Mouse (Mus musculus): ENCODE results near the gene Flvcr1. TPM values are rescaled to one million over a fixed set of nuclear protein-coding genes. Genes with fewer than 3 reads are reported as not detected.

Flvcr1 gene
- polyA plus RNA-seq, 1 experiment from 2014 or later, result 7.8 TPM

DNA sequence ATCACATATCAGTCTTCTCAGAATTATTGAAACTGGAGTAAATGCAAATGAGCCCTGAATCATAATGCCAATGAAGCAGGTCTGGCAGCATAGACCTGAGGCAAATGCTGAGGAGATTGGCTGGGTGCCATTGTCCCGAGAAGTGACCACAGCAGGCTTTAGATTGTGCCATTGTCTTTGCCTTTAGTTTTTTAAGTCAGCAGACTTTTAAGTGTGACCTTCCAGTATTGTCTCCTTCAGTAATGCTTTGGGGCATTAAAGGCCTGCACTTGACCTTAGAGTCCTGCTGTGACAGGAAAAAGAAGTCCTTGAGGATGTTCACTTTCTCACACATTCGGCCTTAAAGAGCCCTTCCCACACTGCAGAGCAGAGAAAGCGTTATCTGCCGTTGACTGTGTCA is 44.3 kb upstream of the Flvcr1 start:
- Histone ChIP-seq H3K27ac (ENCODE audit: low read length) (no peak overlapping the region), H3K9ac (replicated peaks; ENCODE audit: low read depth) (no peak overlapping the region), H3K9me3 (ENCODE audit: low read length) (no peaks in the 10 kb centered on the region), H3K4me1 (ENCODE audit: insufficient read depth, low read depth, low read length) (no peaks in the 10 kb centered on the region), H3K4me3 (ENCODE audit: low read depth, low read length) (no peak overlapping the region), H3K4me2 (replicated peaks; ENCODE audit: low read depth, low read length) (no peak overlapping the region), H3K27me3 (replicated peaks; ENCODE audit: insufficient read depth, low read length) (no peaks in the 10 kb centered on the region), H3K36me3 (ENCODE audit: insufficient read depth, low read length) (no peaks in the 10 kb centered on the region)
- TF ChIP-seq EP300 (IDR thresholded peaks at IDR 0.05) (no peak), CTCF (IDR thresholded peaks at IDR 0.05) (no peak)
- no peak for DNase-seq (ENCODE audit: low spot score)
- WGBS, result 80% methylated on average over 4 of the region's 4 CpGs
- ATAC-seq, result no peak

DNA sequence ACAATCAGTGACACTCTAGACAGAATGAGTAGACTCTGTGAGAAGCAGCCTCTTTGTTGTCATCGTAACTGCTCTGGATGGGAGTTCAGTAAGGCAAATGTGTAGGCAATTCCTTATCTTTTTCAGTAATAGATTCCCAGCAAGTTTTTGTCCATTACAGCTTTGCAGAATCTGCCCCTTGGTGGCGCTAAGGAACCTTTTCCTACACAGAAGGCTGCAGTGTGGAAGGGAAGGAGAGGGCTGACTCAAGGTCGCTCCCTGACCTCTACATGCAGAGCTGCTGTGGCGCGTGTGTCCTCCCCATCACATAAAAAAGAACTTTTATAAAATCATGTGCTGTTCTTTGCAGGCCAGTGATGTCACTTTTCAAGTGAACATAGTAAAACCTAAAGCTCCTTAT is 42.4 kb upstream of the Flvcr1 start:
- ATAC-seq (no peak), DNase-seq (ENCODE audit: low spot score) (no peak)
- Histone ChIP-seq H3K9me3 (ENCODE audit: low read length) (no peaks in the 10 kb centered on the region), H3K9ac (replicated peaks; ENCODE audit: low read depth) (no peak overlapping the region), H3K36me3 (ENCODE audit: insufficient read depth, low read length) (no peaks in the 10 kb centered on the region), H3K4me3 (ENCODE audit: low read depth, low read length) (no peak overlapping the region), H3K4me2 (replicated peaks; ENCODE audit: low read depth, low read length) (no peak overlapping the region), H3K27me3 (replicated peaks; ENCODE audit: insufficient read depth, low read length) (no peaks in the 10 kb centered on the region), H3K4me1 (ENCODE audit: insufficient read depth, low read depth, low read length) (peaks cover 1% of the 10 kb centered on the region; the same call in 1 of the 2 replicates), H3K27ac (ENCODE audit: low read length) (no peak overlapping the region)
- 79% methylated on average over 5 of the region's 5 CpGs for WGBS
- no peak for TF ChIP-seq EP300 (IDR thresholded peaks at IDR 0.05)
- peak; percentile 50 for TF ChIP-seq CTCF (IDR thresholded peaks at IDR 0.05)

DNA sequence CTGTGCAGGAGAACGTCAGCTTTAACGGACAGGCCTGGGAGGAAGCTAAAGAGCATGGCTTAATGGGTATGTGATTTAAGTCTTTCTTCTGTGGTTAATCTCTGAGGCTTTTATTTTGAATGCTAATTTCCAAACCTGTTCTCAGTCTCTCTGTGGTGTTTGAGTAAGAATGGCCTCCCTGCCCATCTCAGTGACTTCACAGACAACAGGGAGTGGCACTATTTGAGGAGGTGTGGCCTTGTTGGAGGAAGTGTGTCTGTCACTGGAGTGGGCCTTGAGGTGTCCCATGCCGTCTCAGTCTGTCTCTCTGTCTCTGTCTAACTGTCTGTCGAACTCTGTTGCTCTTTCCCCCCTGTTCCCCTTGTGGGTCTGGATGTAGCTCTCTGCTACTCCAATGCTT is 39.2 kb upstream of the Flvcr1 start:
- ATAC-seq, result no peak
- TF ChIP-seq EP300 (IDR thresholded peaks at IDR 0.05), result no peak
- TF ChIP-seq CTCF (IDR thresholded peaks at IDR 0.05), result no peak
- H3K9ac ChIP-seq (replicated peaks; ENCODE audit: low read depth), result no peak overlapping the region
- no peaks in the 10 kb centered on the region for H3K36me3 ChIP-seq (ENCODE audit: insufficient read depth, low read length)
- no peak overlapping the region for H3K4me3 ChIP-seq (ENCODE audit: low read depth, low read length)
- 81% methylated on average over 4 of the region's 4 CpGs for WGBS
- H3K4me2 ChIP-seq (replicated peaks; ENCODE audit: low read depth, low read length), result no peak overlapping the region
- H3K27ac ChIP-seq (ENCODE audit: low read length), result no peak overlapping the region
- no peaks in the 10 kb centered on the region for H3K9me3 ChIP-seq (ENCODE audit: low read length)
- no peak for DNase-seq (ENCODE audit: low spot score)
- H3K27me3 ChIP-seq (replicated peaks; ENCODE audit: insufficient read depth, low read length), result no peaks in the 10 kb centered on the region
- H3K4me1 ChIP-seq (ENCODE audit: insufficient read depth, low read depth, low read length), result peaks cover 9% of the 10 kb centered on the region; the same call in 1 of the 2 replicates

DNA sequence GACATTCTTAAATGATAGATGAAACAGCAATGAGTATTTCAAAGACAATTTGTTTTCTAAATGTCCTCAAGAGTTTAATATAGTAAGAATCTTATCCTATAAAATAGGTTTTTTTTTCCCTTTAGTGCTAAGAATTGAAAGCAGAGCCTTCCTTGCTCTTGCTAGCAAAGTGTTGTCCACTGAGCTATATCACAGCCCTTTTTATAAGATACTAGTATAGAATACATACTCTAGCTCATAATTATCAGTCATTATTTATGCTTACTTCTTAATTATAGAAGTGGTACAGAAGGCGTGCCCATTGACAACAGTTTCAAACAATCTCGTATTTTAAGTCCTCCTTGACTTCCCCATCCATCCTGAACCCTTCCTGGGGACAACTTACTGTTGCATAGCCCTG is 38.6 kb upstream of the Flvcr1 start:
- no peaks in the 10 kb centered on the region for H3K9me3 ChIP-seq (ENCODE audit: low read length)
- no peak overlapping the region for H3K9ac ChIP-seq (replicated peaks; ENCODE audit: low read depth)
- no peak overlapping the region for H3K27ac ChIP-seq (ENCODE audit: low read length)
- H3K4me1 ChIP-seq (ENCODE audit: insufficient read depth, low read depth, low read length), result peaks cover 9% of the 10 kb centered on the region; the same call in 1 of the 2 replicates
- DNase-seq (ENCODE audit: low spot score) (no peak), ATAC-seq (no peak)
- no peaks in the 10 kb centered on the region for H3K36me3 ChIP-seq (ENCODE audit: insufficient read depth, low read length)
- TF ChIP-seq EP300 (IDR thresholded peaks at IDR 0.05) (no peak), CTCF (IDR thresholded peaks at IDR 0.05) (no peak)
- no peak overlapping the region for H3K4me2 ChIP-seq (replicated peaks; ENCODE audit: low read depth, low read length)
- 84% methylated on average over 2 of the region's 2 CpGs for WGBS
- H3K4me3 ChIP-seq (ENCODE audit: low read depth, low read length), result no peak overlapping the region
- H3K27me3 ChIP-seq (replicated peaks; ENCODE audit: insufficient read depth, low read length), result no peaks in the 10 kb centered on the region

DNA sequence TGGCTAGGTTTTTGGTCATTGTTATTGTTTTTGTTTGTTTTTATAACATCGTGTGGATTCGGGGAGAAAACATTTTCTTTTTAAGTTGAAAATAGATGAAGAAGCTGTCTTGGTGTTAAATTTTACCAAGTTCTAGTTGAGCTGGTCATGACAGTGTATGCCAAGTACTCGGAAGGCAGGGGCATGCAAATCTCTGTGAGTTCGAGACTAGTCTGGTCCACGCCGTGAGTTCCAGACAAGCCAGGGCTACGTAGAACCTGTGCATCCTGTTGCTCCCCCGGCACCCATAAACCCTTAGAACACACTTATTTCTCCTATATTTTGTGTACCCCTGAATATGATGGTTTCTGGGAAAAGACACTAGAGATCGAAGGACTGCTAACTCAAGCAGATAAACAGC is 37.7 kb upstream of the Flvcr1 start:
- no peak for ATAC-seq

DNA sequence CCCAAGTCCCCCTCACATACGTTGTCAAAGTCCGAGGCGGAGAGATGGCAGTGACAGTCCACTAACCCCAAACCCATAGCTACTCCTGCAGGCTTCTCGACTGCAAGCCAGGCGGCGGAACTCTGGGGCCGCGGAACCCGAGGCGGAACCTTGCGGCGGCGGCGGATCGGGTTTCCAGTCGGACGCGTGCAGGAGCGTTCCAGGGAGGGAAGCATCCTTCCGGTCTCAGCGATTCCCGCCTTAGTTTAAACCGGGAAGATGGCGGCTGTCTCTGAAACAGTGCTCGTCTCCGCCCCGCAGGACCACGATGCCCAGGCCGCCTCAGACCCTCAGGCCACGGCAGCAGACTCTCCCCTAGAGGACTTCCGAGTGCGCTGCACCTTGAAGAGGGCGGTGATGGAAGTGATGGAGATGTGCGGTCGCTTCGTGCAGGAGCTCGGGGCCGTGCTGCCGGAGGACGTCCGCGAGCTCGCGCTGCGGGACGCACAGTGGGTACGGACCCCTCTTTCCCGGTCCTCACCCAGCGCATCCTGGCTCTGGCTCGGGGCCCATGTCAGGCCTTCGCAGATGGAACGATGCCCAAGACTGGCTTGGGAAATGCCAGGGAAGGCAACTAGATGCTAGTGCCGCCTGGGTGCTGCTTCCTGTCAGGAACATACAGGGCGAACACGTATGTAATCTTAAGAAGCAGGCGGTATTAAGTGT is 37.0 kb upstream of the Flvcr1 start, which contains the start of the genes Tatdn3 and Nsl1:
TSS of gene Tatdn3 (minus strand) at position 152 of the 705 bp plus-strand sequence.
TSS of gene Nsl1 (plus strand) at position 232 of the 705 bp plus-strand sequence.
- no peaks in the 10 kb centered on the region for H3K27me3 ChIP-seq (replicated peaks; ENCODE audit: insufficient read depth, low read length)
- H3K4me3 ChIP-seq (ENCODE audit: low read depth, low read length), result peak within 1 kb of the TSS; percentile 67
- ATAC-seq (peak; percentile 92), DNase-seq (ENCODE audit: low spot score) (peak; percentile 86)
- peak within 1 kb of the TSS; percentile 71 for H3K9ac ChIP-seq (replicated peaks; ENCODE audit: low read depth)
- H3K36me3 ChIP-seq (ENCODE audit: insufficient read depth, low read length), result no peaks in the 10 kb centered on the region; the same call in 1 of the 2 replicates
- peak within 1 kb of the TSS; percentile 93 for H3K4me2 ChIP-seq (replicated peaks; ENCODE audit: low read depth, low read length)
- WGBS, result under 1% methylated on average over 56 of the region's 56 CpGs
- no peak for TF ChIP-seq EP300 (IDR thresholded peaks at IDR 0.05)
- peak; percentile 49 for TF ChIP-seq CTCF (IDR thresholded peaks at IDR 0.05)
- peaks cover 9% of the 10 kb centered on the region; the same call in 1 of the 2 replicates for H3K4me1 ChIP-seq (ENCODE audit: insufficient read depth, low read depth, low read length)
- H3K9me3 ChIP-seq (ENCODE audit: low read length), result no peaks in the 10 kb centered on the region
- peak within 1 kb of the TSS; percentile 49; the same call in 1 of the 2 replicates for H3K27ac ChIP-seq (ENCODE audit: low read length)

More for the DNA sequence above, 37.7 kb upstream of the Flvcr1 start:
- TF ChIP-seq EP300 (IDR thresholded peaks at IDR 0.05) (no peak), CTCF (IDR thresholded peaks at IDR 0.05) (no peak)
- H3K27me3 ChIP-seq (replicated peaks; ENCODE audit: insufficient read depth, low read length), result no peaks in the 10 kb centered on the region
- no peaks in the 10 kb centered on the region for H3K9me3 ChIP-seq (ENCODE audit: low read length)
- DNase-seq (ENCODE audit: low spot score), result no peak
- 0 out of 2 replicates have a peak overlapping the region, but pooled peaks have one; percentile 67 for H3K4me3 ChIP-seq (ENCODE audit: low read depth, low read length)
- H3K36me3 ChIP-seq (ENCODE audit: insufficient read depth, low read length), result no peaks in the 10 kb centered on the region
- H3K27ac ChIP-seq (ENCODE audit: low read length), result no peak overlapping the region
- 47% methylated on average over 9 of the region's 9 CpGs for WGBS
- peaks cover 9% of the 10 kb centered on the region; the same call in 1 of the 2 replicates for H3K4me1 ChIP-seq (ENCODE audit: insufficient read depth, low read depth, low read length)
- H3K9ac ChIP-seq (replicated peaks; ENCODE audit: low read depth), result no peak overlapping the region
- H3K4me2 ChIP-seq (replicated peaks; ENCODE audit: low read depth, low read length), result peak overlapping the region; percentile 93; the same call in 1 of the 2 replicates

All from lung, postnatal 0 days (tissue).